Mouse (Mus musculus): Measurements from ENCODE around the gene Tesc.

Gene Tesc

DNA sequence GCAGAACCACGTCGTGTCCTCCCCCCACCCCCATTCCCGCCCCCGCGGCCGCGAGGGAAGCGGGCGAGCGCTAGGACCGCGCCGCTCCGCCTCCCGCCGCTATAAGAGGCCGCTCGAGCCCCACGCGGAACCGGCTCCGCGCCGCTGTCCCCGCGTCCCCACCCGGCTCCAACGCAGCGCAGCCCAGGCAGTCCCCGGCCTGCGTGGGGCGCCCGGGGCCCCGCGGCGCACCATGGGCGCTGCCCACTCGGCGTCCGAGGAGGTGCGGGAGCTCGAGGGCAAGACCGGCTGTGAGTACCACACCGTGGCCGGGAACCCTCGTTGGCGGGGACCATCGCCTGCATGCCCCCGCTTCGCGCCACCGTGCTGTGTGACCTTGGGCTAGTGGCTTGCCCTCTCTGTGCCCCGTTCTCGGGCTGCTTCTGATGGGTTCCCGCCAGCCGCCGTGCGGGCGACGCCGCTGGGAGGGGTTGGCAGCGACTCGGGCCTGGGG lies at the start of gene Tesc:
Gene Tesc, plus strand, starts transcription at position 46 of the 493 bp plus-strand sequence.
- no peak for DNase-seq (ENCODE audit: low spot score)

DNA sequence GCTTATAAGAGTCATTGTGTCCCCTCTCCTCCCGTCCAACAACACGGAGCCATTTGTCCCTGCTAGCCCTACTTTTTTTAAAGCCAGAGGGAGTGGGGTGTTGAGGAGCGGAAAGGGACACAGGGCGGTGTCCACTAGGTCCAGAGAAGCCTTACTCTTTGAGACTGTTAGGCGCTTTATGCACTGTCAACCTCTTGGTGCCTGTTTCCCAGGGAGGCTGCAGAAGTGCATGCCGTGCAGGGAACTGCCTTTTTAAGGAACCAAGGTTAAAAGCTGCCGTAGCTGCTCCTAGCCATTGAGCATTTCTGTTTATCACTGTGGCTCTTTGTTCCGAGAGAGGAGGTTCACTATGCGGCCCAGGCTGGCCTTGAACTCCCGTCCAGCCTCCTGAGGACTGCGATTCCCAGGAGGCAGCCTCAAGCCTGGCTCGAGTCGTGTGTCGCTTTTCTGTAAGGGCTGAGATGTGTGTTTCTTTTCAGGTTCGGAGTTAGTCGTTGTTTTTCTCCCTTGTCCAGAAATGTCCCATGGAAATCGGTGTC lies 49.3 kb upstream of the Tesc start:
- DNase-seq (ENCODE audit: low spot score): no peak

GRCm38 (mm10) chr5:117979082-117979481 lies 48.5 kb upstream of the Tesc start:
- no peak for DNase-seq (ENCODE audit: low spot score)

- no peak for DNase-seq (ENCODE audit: low spot score)
Observed at GRCm38 (mm10) chr5:117980921-117981320, 46.6 kb upstream of the Tesc start.

GRCm38 (mm10) chr5:117981943-117982342 lies 45.6 kb upstream of the Tesc start:
- DNase-seq (ENCODE audit: low spot score): no peak

DNA sequence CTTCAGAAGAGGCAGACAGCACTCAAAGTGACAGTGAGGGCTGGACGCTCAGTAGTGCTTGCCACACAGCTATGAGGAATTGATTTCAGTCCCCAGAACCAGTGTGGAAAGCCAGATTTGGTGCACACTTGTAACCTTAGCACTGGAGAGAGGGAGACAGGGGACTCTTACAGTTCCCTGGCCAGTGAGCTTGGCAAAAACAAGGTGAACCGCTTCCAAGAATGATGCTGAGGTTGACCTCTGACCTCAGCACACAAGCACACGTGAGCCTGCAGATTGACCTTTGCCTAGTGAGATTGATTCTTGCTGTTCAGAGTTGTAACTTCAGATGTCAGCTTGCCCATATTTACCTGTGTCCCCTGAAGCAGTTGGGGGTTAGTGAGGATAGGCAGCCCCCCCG lies 41.2 kb upstream of the Tesc start:
- no peak for DNase-seq (ENCODE audit: low spot score)

GRCm38 (mm10) chr5:117987891-117988290 lies 39.7 kb upstream of the Tesc start:
- DNase-seq (ENCODE audit: low spot score): no peak

DNA sequence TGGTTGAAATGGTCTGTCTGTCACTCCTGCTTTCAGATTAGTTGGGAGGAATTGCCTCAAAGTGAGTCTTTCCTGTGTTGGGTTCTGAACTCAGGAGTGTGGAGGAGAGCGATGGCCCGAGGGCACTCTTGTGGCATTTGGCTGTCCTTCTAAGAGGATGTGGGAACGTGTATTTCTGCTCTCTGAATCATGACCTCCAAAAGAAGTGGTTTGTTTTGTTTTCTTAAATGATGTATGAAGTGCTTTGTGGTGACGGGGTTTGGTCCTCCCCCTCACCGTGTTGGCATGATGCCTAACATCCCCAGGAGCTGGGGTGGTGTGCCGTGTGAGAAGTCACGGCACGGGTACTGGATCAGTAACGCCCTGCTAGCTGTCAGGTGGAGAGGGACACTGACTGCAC lies 39.2 kb upstream of the Tesc start:
- no peak for DNase-seq (ENCODE audit: low spot score)

- DNase-seq (ENCODE audit: low spot score): no peak
Observed at GRCm38 (mm10) chr5:117989773-117990172, 37.8 kb upstream of the Tesc start.

GRCm38 (mm10) chr5:117990957-117991356 lies 36.6 kb upstream of the Tesc start:
- DNase-seq (ENCODE audit: low spot score): no peak

- DNase-seq (ENCODE audit: low spot score): no peak
Observed at GRCm38 (mm10) chr5:117993550-117993949, 34.0 kb upstream of the Tesc start.

DNA sequence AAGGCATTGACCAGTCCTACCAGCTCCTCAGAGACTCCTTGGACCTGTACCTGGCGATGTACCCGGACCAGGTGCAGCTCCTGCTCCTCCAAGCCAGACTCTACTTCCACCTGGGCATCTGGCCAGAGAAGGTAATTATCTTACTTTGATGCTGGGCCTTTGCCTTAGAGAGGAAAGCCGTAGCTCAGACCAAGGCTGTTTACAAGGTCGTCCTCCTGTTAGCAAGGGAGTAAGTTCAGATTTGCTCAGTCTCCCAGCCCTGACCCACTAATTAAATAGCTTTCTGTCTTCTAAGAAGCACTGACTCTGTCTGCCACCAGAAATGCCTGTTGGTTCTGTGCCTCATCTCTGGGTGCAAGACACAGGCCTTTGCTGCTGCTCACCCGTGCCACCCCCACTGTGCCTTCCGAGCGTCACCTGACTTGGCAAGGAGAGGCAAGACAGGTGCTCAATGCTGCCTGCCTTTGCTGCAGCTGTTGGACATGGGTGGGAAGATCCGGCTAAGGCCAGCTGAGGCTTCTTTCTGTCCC lies 32.1 kb upstream of the Tesc start:
- no peak for DNase-seq (ENCODE audit: low spot score)

DNA sequence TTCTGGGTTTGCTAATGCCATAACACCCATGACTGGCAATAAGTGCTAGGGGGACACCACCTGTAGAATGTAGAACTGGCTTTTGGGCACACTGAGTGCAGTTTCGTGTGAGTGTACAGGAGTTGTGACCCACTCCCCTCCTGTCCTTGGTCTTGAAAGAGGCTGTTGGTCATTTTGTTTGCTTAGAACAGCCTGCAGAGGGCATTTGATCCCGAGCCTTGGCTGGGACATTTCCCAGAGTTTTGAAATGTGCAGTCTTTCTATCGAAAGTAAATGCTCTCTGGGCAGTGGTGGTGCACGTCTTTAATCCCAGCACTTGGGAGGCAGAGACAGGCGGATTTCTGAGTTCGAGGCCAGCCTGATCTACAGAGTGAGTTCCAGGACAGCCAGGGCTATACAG lies 31.6 kb upstream of the Tesc start:
- DNase-seq (ENCODE audit: low spot score): no peak

DNA sequence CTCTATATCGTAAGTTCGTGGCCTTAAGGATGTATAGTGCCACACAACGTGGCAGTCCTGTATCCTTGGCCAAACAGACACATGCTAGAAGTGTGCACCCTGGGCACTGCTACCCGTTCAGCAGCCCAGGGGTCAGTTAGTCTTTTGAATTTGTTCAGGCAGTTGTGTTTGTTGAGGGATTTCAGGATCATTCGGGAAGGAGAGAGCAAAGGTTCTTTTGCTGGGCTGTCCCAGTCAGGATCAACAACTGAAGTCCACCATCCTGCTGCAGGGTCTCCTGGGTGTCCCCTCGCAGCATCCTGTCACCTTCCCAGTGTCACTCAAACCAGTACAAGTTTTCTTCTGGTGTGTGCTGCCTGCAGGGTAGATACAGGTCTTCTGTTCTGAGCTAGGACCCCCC lies 31.0 kb upstream of the Tesc start:
- no peak for DNase-seq (ENCODE audit: low spot score)

DNA sequence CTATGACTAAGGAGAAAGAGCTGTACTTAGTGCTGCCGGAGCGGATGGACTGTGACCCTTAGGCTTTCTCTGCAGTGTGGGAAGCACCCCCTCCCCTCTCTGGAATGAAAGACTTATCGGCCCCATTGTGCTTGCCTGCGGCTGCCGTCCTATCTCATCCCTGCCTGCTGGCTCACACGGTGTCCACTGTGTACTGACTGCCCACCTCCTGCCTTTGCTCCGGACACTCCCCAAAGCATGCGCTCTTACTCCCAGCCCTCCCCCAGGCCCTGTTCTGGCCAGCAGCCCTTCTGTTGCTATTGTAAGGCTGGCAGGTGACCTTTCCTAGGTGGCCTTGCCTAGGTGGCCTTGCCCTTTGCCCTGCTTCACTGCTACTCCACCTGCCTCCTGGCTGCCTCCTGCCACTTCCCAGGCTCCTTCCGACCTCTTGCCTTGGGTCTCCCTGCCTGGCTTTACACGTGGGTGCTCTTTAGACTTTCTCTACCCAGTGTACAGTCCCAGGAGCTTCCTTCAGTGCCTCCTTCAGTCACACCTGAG lies 30.0 kb upstream of the Tesc start:
- no peak for DNase-seq (ENCODE audit: low spot score)

- no peak for DNase-seq (ENCODE audit: low spot score)
Observed at GRCm38 (mm10) chr5:117999061-117999460, 28.5 kb upstream of the Tesc start.

- no peak for DNase-seq (ENCODE audit: low spot score)
Observed at GRCm38 (mm10) chr5:117999584-117999983, 28.0 kb upstream of the Tesc start.

- DNase-seq (ENCODE audit: low spot score): no peak
Observed at GRCm38 (mm10) chr5:118002059-118002458, 25.5 kb upstream of the Tesc start.

DNA sequence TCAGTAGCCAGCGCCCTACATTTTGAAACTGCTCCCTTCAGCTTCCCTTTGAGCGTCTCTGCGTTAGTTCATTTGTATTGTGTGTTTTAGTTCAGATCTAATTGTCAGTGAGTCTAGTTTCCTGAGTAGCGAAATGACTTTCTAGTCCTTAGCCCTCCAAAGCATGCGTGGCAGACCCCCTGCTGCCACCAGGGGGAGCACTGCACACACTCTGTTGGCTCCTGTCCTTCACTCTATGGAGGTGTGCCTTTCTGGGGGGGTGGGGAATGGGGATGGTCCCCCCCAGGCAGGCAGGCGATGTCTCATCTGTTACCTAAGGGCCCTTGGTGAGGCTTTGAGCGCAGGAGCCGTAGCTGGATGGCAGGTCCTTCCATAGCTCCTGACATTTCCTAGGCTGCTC lies 22.9 kb upstream of the Tesc start:
- DNase-seq (ENCODE audit: low spot score): no peak

DNA sequence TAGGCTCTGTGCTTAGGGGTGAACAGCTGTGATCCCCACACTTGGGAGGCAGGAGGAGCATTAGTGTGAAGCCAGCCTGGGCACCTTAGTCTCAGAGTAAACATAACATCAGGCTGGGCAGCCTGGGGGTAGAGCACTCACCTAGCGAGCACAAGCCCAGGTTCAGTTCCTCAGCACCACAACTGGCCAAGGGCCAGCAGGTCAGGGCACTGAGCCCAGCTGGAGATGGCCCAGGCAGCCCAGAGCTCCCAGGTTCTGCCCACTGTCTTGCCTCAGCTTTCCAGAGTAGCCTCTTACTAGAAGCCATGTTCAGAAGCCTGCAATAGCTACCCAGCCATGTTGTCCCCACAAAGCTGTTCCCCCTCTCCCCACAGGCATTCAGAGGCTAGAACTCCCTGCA lies 21.8 kb upstream of the Tesc start:
- no peak for DNase-seq (ENCODE audit: low spot score)

GRCm38 (mm10) chr5:118008344-118008743 lies 19.2 kb upstream of the Tesc start:
- no peak for DNase-seq (ENCODE audit: low spot score)

- DNase-seq (ENCODE audit: low spot score): no peak
Observed at GRCm38 (mm10) chr5:118010872-118011271, 16.7 kb upstream of the Tesc start.

DNA sequence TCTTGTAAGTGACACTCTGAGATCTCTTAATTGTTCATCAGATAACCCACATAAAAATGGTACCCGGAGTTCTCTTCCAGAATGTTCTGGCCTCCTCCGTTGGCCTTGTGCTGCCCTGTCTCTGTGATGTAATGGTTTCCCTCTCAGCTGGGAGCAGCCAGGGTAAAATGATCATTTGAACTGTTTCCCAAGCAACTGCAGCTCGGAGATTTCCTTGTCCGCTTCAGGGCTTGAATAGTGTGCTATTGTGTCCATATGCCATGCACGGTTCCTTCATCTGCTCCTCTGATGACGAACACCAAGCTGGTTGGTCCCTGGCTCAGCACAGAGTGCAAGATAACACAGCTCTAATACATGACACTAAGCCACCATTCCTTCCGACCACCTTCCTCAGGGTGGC lies 15.7 kb upstream of the Tesc start:
- no peak for DNase-seq (ENCODE audit: low spot score)

DNA sequence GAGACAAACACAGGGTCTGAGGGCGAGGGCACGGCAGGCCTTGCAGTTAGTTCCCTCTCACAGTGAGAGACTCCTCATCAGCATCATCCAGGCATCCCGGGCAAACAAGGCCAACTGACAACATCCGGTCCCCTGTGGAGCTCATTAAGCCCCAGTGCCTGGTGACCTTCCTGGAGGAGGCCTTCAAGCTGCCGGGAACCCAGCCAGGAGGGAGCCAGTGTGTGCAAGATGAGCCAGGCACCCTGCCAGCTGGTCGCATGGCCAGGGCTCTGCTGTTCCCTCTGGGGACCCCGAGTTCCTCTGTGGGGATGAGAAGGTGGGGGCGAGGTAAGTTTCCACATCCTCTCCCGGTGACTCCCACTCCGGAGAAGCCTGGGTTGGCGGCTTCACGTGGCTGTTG lies 12.5 kb upstream of the Tesc start:
- peak; percentile 75 for DNase-seq (ENCODE audit: low spot score)
